Mouse (Mus musculus) kidney, postnatal 36 days (tissue): ENCODE results near the gene Ptprg.

Experiments used
- DNase-seq, 2 experiments: peaks; one replicate each; pipeline ENCODE4 v3.0.0; 2021 to 2022; ENCODE audit warnings: mixed read lengths in 2 of 2

Ptprg gene

GRCm38 (mm10) chr14:11565283-11565682 is 12.0 kb downstream of the Ptprg start:
- DNase-seq = peak in 1 of 2 experiments; percentile 16

- no peak for DNase-seq
Measured at GRCm38 (mm10) chr14:11569734-11570133, 16.4 kb downstream of the Ptprg start.

GRCm38 (mm10) chr14:11571766-11572394 is 18.5 kb downstream of the Ptprg start:
- peak in 1 of 2 experiments; percentile 15 for DNase-seq

GRCm38 (mm10) chr14:11572395-11572784 is 19.1 kb downstream of the Ptprg start:
- DNase-seq = no peak

- DNase-seq = no peak
Measured at GRCm38 (mm10) chr14:11573710-11574109, 20.4 kb downstream of the Ptprg start.

- DNase-seq = no peak
Measured at GRCm38 (mm10) chr14:11577276-11577909, 24.1 kb downstream of the Ptprg start.

- no peak for DNase-seq
Measured at GRCm38 (mm10) chr14:11577910-11578309, 24.6 kb downstream of the Ptprg start.

GRCm38 (mm10) chr14:11578492-11578967 is 25.2 kb downstream of the Ptprg start:
- peak in 1 of 2 experiments; percentile 30 for DNase-seq

- no peak for DNase-seq
Measured at GRCm38 (mm10) chr14:11579950-11580349, 26.6 kb downstream of the Ptprg start.

- DNase-seq = no peak
Measured at GRCm38 (mm10) chr14:11584263-11584662, 30.9 kb downstream of the Ptprg start.

GRCm38 (mm10) chr14:11584929-11585633 is 31.7 kb downstream of the Ptprg start:
- no peak for DNase-seq

GRCm38 (mm10) chr14:11590387-11590786 is 37.1 kb downstream of the Ptprg start:
- peak in 1 of 2 experiments; percentile 34 for DNase-seq

- no peak for DNase-seq
Measured at GRCm38 (mm10) chr14:11592650-11593049, 39.3 kb downstream of the Ptprg start.

- DNase-seq = no peak
Measured at GRCm38 (mm10) chr14:11594336-11594735, 41.0 kb downstream of the Ptprg start.

- no peak for DNase-seq
Measured at GRCm38 (mm10) chr14:11604133-11604865, 51.0 kb downstream of the Ptprg start.

- no peak for DNase-seq
Measured at GRCm38 (mm10) chr14:11608366-11608765, 55.0 kb downstream of the Ptprg start.

GRCm38 (mm10) chr14:11609857-11610582 is 56.7 kb downstream of the Ptprg start:
- DNase-seq = peak; percentile 30 to 47

GRCm38 (mm10) chr14:11612426-11612825 is 59.1 kb downstream of the Ptprg start:
- no peak for DNase-seq

GRCm38 (mm10) chr14:11613146-11613545 is 59.8 kb downstream of the Ptprg start:
- DNase-seq = no peak

- no peak for DNase-seq
Measured at GRCm38 (mm10) chr14:11615697-11616096, 62.4 kb downstream of the Ptprg start.

GRCm38 (mm10) chr14:11617362-11617761 is 64.0 kb downstream of the Ptprg start:
- peak; percentile 55 to 71 for DNase-seq

GRCm38 (mm10) chr14:11618140-11618705 is 64.9 kb downstream of the Ptprg start:
- DNase-seq = peak in 1 of 2 experiments; percentile 29
